Mouse (Mus musculus) spleen, postnatal 14 days (tissue): ENCODE results near the gene Cd19.

ENCODE experiments used
- DNase-seq, 2 experiments: peaks; one replicate each; pipeline ENCODE4 v3.0.0; 2021 to 2022; ENCODE audit warnings: low spot score in 2 of 2

The Cd19 gene

DNA sequence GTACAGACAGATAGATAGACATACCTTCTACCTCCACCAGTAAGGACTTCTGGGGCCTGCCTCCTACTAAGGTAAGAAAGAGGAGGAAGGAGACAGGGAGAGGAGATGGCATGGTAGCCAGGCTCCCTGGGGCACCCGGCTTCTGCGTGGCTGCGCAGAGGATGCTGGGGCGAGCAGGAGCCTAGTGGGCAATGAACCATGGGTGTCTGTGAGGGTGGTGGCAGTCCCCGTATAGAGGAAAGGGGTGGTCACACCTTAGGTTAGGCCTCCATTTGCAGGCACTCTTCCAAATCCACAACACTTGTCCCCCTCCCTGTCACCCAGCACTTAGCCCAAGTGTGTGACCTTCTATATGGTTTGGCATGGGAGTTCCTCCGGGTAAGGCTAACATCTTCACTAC is at the start of gene Cd19:
TSS of gene Cd19 (minus strand) at position 165 of the 400 bp plus-strand sequence.
- DNase-seq: peak; percentile 30 to 42

DNA sequence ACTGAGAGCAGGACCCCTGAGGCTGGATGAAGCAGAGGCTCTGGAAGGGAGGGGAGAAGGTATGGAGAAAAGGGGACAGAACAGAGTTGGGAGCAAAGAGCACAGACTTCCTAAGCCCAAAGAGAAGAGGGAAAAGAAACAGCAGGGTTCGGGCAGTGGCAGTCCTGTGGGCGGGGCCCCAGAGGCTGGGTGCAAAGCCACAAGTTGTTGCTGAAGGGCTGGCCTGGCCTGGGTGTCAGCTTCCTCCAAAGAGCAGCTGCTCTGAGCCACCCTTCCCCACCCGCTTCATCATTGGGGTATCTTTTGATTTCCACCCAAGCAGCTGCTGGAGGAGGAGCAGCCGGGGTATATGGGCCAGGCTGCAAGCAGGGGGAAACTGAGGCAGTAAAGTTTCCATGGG is 49.4 kb upstream of the Cd19 start:
- DNase-seq: no peak

DNA sequence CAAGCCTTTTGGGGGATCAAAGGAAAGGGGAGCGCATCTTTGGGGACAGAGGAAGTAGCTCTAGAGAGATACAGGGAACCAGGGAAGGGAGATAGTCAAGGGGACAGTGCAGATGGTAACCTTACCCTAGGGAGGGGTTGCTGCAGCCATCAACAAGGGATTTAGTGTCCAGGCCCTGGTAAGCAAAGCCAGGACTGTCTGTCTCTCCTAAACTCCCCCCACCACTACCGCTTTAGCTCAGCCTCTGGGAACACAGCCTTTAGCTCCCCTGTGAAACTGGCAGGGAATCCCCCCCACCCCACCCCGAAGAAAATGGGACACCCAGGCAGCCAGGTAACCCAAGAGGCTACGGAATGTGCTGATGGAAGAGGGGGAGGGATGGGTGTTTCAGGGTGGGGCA is 48.9 kb upstream of the Cd19 start:
- no peak for DNase-seq

DNA sequence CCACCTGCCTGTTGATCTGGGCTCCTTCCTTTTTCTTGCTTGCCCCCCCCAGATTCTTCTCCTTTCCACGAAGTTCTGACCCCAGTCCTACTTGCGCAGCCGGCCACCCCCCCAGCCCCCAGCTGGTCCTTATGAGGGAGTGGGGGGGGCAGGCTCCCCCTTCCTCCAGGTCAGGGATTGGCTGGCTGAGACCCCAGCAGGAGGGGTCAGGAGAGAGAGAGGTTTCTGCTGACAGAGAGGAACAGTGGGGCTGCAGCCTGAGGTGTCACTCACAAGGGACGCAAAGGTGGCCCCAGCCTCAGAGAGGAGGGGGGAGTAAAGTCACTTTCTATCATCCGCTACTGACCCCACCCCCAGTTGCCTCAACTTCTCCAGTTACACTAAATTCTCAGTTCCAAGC is 48.3 kb upstream of the Cd19 start, which contains the start of gene Atp2a1:
TSS of gene Atp2a1 (minus strand) at position 105 of the 400 bp plus-strand sequence.
- DNase-seq: no peak

DNA sequence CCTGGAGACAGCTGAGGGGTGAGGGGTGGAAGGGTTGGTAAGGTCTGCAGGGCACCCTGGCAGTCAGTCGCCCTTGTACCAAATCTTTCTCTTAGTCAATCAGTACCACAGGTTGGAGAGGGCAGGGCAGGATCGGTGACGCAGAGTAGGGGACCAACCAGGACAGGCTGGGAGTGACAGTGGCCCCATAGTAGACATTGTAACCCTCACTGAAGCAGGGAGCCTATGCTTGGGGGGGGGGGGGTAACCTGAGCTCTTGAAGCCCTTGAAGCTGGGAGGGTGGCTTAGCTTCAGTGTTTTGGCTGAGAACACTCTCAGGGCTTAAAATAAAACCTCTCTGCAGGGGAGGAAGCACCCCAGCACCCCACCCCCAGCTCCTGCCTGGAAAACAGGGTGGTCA is 46.9 kb upstream of the Cd19 start:
- DNase-seq: no peak

DNA sequence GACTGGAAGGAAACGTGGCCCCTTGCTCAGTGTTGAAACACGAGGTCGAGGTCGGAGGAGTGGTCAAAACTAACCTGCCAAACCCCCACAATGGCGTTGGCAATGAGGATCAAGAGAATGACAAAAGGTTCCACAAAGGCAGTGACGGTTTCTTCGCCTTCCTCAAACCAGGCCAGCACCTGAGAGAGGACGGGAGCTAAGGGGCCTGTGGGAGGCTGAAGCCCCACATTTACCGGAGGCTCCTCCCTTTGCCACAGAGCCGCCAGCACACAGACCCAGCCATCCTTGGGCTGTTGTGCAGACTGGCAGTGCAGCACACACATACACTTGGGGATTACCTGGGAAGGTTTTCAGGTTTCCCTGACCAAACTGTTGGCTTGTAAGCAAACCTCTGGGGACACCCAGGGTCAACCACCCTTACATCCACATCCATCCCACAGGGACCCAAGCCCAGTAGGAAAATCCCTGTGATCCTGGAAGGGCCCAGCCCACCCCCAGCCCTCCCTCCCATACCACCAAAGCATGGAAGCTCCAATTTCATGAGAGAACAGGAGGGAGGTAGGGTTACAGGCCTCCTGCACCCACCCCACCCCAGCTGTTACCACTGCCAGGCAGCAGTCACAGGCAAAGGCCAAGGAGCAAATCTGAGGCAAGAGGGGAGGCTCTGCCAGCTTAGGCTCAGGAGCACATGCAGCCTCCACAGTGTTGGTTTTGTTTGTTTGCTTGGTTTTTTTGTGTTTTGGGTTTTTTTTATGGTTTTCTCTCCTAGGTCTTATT is 46.1 kb upstream of the Cd19 start:
- DNase-seq: no peak

DNA sequence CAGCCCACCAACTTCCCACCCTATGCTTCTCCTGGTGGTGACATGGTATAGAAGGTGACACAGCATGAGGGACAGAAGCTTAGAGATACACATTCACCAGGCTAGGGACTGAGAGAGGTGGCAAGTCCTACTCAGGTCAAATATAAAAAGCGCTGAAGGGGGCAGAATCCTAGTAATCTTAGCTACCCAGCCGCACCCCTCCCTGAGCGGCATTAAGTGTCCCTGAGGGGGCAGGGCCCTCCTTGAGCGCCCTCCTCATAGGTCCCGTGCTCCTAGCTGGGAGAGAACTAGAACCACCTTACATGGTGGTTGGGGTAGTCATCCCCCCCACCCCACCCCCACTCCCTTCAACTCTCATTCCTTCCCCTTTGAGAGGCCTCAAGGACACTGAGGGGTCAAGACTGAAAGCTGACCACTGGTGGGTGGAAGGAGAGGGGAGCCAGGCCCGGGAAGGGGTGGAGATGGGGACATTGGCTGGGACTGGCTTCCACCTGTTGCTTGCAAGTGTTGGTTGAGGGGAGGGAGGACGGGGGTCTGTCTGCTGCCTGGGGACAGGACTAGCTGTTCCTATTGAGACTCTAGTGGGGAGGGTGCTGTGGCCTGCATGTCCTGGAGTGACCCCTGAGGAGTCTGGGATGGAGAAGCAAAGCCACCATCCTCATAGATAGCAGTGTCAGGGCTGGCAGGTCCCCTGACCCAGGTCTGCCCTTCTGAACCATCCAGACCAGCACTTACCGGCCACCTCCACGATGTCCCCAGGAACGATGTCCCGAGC is 44.3 kb upstream of the Cd19 start:
- no peak for DNase-seq

DNA sequence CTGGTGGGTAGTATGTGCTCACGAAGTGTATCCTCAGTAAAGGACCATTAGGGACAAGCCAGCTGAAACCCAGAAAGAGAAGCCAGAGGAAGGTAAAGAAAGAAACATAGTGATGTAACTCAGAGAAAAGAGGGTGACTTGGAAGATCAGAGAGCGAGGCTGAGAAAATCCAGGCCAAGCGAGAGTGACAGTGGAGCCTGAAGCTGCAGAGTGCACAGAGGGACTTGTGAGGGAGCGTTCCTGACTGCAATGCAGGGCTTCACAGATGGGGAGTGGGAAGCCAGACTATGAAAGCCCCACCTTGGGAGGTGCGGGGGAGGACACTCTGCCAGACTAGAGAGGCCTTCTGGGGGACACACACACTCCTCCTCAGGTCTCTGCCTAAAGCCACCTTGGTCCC is 43.5 kb upstream of the Cd19 start:
- no peak for DNase-seq

DNA sequence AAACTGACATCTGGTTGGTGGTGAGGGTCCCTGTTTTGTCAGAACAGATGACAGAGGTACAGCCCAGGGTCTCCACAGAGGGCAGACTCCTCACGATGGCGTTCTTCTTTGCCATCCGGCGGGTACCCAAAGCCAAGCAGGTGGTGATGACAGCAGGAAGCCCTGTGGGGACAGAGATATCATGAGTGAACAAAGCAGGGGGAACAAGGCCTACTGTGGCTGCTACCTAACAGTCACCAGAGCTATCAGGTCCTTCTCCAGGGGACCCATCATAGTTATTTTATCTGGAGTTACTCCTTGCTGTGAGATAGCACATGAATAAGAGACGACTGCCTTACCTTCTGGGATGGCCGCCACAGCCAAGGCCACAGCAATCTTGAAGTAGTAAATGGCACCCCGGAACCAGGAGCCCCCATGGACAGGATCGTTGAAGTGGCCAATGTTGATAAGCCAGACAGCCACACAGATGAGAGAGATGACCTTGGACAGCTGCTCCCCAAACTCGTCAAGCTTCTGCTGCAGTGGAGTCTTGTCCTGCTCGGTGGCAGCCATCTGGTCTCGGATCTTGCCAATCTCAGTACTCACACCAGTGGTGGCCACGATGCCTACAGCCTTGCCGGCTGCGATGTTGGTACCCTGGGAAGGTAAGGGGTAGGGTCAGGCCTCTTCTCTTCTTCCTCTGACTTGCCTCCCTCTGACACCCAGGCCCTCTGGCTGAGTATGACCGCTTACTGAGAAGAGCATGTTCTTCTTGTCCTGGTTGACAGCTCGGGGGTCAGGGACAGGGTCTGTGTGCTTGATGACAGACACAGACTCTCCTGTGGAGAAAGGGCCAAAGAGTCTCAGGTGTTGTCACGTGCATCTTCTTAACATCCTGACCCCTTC is 41.9 kb upstream of the Cd19 start:
- DNase-seq: no peak

DNA sequence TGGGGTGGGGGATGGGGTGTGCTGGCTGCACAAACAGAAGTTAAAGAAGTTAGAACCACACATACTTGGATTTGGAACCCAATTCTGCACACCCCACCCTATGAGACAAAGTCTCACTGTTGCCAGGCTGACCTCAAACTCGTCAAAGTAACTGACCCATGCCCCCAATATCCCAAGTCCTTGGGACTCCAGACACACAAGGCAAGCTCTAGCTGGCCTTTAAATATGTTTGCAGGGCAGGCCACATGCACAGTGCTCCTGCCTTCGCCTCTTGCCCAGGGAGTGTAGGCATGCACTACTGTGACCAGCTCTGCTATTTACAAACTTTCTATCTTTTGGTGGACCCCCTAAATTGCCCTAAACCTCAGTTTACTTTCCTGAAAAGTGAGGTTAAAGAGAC is 40.6 kb upstream of the Cd19 start:
- no peak for DNase-seq

DNA sequence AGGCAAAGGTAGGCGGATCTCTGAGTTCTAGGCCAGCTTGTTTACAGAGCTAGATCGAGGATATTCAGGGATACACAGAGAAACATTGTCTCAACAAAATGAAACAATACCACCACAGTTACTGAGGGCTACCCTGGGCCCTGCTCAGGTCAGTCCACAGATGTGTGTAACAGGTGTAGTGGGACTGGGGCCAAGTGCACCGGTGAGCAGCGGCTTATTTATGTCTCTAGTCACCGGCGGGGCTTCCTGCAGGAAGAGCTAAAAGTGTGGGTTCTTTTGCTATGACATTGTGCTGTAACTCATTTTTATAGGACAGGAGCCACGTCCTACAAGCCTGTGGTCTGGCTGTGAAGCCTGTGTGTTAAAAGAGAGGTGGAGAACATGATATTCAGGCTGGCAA is 39.2 kb upstream of the Cd19 start:
- DNase-seq: no peak

DNA sequence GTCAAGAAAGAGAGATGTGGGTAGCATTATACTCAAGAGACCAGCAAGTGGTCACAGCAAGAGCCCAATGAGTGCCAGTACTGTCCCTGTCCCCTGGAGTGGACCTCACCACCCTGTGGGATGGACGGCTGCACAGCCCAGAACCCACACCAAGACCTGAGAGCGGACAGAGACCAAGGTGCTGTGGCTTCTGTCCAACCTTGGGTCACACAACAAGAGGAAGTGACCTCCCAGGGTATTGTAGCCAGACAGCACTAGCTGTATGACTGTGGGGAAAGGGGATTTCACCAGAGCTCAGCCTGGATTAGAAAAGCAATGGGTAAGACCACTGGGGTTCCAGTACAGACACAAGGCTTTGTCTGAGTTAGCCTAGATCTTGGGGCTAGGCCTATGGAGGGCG is 37.6 kb upstream of the Cd19 start:
- DNase-seq: no peak

DNA sequence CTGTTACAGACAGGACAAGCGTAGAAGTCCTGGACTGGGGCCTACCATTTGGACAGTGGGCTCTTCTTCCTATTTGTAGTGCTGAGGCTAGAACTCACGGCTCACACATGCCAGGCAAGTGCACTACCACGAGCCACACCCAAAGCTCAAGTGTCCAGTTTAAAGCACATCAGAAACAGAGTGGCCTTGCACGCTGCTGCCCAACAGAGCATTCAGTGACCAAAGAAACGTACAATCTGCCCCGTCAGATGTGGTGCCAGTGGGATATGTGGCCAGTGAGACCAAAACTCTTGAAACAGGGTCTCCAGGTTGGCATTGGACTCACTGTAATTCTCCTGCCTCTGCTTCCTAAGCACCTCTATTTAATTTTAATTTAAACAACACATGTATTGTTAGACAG is 36.0 kb upstream of the Cd19 start:
- DNase-seq: no peak

DNA sequence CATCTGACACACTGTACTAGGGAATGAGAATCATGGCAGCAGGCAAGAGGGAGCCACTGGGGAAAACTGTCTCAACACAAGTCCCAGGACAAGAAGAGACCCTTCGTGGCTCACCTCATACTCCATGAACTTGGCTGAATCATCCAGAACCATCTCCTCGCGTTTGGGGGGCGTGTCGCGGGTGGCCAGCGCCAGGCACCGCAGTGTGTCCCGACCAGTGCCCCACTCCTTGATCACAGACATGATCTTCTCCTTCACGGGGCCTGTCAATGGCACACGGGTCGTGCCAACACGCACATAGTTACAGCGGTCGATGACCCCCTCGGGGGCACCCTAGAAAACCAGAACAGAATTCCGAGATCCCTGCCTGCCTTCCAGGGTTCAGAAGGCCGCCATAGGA is 35.3 kb upstream of the Cd19 start:
- no peak for DNase-seq

DNA sequence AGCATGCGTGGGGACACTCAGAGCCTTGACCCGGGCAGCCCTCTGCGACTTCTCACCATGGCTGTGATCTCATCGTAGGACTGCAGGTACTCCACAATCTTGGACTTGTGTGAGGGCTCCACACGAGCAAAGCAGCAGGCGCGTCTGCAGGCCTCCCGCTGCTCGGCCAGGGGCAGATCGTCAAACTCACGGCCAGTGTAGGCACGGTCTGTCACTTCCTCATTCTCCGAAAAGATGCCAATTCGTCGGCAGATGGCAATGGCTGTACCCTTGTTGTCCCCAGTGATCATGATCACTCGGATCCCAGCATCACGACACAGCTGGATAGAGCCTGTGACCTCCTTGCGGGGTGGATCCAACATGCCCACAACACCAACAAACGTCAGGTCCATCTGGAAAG is 33.8 kb upstream of the Cd19 start:
- no peak for DNase-seq

DNA sequence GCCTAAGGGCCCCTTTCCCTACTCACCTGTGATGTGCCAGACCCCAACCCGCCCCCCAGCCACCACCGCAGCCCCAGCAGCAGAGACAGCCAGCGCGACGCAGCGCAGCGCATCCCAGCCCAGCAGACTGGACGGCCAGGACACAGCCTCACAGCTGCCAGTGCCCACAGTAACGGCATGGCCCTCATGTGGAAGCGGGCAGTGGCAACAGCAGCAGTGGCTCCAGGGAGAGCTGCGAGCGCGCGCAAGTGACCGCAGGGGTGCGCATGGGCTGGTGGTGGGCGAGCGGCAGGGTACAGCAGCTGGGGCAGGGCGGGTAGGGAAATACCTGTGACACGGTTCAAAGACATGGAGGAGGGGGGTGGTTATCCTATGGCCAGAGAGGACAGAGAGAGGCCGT is 31.5 kb upstream of the Cd19 start:
- DNase-seq: no peak

DNA sequence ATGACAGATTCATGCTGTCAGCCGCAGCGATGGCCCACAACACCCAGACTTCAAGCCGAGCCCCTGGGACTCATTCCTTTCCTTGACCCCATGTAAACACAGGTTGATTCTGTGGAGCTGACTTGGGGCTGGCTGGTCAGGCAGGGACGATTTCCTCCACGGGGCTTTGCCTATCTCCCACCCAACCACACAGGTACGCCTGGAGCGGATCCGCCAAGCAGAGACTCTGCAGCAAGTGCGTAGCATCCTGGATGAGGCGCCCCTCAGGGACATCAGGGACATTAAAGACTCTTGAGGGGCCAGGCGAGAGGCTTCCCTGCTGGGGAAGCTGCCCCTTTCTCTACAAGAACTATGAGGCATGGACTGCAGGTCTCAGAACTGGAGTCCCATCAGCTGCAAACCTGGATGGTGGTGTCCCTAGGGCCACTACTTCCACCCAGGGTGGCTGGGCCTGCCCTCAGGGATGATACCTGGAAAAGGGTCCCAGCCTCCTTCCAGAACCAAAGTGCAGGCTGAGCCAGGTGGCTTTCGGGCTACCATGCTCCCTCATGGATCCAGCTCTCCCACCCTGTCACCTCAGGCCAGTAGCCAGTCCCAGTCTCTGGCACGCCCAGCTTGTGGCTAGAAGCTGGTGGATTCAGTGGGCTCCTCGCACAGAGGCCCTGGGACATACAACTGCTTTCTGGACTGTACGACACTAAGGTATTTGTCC is 30.6 kb upstream of the Cd19 start:
- no peak for DNase-seq

DNA sequence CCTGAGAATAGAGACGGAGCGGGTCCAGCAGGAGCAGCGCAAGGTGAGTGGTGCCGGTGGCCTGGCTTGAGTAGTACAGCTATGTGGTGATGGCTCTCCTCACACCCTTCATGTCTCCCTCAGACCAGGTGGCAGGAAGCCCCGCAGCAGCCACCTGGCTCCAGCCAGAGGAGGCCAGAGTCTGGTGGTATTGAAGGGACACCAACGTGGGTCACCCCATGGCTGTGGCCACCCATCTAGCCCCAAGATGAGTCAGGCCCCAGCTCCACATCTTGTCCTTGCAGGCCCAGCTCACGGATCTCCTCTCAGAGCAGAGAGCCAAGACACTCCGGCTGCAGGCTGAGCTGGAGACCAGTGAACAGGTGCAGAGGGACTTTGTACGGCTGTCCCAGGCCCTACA is 29.8 kb upstream of the Cd19 start:
- no peak for DNase-seq

DNA sequence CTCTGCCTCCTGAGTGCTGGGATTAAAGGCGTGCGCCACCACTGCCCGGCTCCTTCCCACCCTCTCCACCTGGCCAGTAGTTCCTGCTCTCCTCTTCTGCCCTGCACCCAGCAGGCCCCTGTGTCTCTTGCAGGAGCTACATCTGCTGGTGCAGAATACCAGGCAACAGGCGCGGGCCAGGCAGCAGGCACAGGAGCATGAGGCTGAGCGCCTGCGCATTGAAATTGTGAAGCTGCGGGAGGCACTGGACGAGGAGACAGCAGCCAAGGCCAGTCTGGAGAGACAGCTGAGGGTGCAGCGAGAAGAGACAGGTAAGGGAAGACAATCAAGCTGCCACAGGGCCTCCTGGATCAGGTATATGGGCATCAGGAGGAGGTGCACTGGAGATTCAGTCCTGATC is 29.3 kb upstream of the Cd19 start:
- DNase-seq: no peak

DNA sequence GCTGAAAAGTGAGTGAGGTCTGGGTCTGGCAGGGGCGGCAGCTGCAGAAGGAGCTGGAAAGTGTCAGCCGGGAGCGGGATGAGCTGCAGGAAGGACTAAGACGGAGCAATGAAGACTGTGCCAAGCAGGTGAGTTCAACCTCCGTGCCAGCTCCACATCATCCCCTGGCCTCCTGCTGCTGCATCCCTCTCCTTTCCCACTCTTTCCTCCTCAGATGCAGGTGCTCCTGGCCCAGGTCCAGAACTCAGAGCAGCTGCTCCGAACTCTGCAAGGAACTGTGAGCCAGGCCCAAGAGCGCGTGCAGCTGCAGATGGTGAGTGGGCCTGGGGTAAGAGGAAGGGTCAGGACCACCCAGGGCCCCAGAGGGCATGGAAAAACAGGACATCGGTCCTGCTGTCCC is 25.4 kb upstream of the Cd19 start:
- DNase-seq: no peak

DNA sequence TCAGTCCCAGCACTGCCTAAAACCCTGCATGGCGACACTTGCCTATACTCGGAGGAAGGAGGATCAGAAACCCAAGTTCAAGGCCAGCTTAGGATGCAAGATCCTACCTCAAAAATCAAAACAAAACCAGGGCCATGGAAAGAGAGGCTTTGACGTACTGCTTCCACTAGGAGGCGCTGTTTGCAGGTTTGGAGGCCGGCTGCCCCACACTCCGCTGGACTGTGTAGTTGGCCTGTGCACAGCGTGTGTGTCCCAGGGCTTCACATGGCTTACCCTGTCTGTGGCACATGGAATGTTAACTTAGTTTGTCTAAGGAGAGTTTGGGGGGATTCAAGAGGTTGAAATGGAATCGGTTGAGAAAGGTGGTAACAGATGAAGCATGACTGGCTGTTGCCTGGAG is 22.2 kb upstream of the Cd19 start:
- DNase-seq: peak; percentile 35 to 64

DNA sequence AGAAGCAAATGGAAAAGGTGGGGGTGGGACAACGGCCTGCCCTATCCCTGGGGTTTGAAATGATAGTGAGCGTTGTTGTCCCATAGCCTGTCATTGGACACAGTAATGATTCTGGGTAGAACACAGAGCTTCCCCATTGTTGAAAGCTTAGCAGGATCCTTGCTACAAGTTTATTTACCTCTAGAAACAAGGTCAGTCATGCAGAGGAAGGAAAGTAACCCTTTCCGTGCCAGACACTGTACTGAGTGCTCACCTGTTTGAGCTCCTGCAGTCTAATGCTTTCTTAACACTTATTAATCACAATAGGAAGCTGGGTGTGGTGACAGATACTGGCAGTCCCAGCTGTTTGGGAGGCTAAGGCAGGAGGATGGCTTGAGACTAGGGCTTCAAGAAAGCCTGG is 21.1 kb upstream of the Cd19 start:
- DNase-seq: no peak
